Mouse (Mus musculus): ENCODE measurements around the gene Sclt1.

The Sclt1 gene

GRCm38 (mm10) chr3:41742278-41742934 lies at the start of gene Sclt1, which contains the start of gene D3Ertd751e:
Gene Sclt1, minus strand, starts transcription at chr3:41742514.
Gene D3Ertd751e, plus strand, starts transcription at chr3:41742611.
- peak; percentile 100 for DNase-seq

GRCm38 (mm10) chr3:41762091-41762490 lies 19.8 kb upstream of the Sclt1 start:
- no peak for DNase-seq

DNA sequence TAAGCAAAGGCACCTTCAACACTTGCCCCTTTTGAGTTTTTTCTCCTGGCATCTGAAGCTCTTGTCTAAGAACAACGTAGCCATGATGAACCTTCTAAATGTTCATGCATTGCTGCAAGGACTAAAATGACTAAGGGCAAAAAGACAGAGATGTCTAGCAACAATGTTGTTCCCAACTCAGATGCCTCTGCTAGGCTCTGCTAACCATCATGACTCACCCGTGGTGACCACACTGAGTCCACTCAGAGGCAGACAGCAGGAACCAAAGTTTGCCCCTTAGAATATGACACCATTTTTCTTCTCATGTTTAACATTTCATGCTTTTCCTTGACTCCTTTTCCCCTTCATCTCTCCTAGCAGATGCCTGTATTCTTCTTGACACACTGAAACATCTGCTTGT lies 12.2 kb upstream of the Sclt1 start:
- DNase-seq: no peak

- DNase-seq: no peak
Measured at GRCm38 (mm10) chr3:41743436-41743835, 1.1 kb upstream of the Sclt1 start.

DNA sequence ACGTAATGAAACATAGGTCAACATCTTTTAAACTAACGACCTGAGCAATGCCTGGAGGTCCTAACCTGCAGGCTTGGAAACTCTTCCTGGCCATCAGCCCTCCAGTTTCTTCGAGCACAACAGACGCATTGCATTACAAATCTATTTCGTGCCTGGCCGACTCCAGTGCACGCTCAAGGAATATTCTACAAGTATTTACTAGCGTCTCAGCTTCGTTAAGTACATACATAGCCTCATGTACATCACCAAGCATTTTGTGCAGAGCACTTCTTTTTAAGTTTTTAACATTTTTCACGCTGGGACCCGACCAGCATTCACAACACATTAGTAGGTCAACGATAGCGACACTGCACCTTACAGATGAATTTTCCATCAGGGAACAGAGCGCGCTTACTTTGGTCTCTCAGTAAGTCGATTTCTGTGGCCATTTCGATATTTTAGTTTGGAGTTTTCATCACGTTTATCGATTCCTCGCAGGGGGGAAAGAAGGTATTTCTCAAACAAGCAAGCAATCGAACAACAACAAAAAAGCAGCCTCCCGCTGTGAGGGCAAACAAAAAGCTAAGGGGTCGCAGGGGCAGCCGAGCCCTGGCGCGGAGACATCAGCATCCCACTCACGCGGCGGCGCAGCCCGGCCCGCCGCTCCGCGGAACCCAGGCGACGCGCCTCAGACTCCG lies 575 bp downstream of the Sclt1 start:
- DNase-seq: peak; percentile 84

GRCm38 (mm10) chr3:41695681-41696080 lies 46.6 kb downstream of the Sclt1 start:
- no peak for DNase-seq

GRCm38 (mm10) chr3:41692440-41693142 lies 49.7 kb downstream of the Sclt1 start:
- no peak for DNase-seq

GRCm38 (mm10) chr3:41690114-41690640 lies 52.1 kb downstream of the Sclt1 start:
- DNase-seq: peak; percentile 88

GRCm38 (mm10) chr3:41686396-41686795 lies 55.9 kb downstream of the Sclt1 start:
- DNase-seq: no peak

- DNase-seq: no peak
Measured at GRCm38 (mm10) chr3:41682084-41682483, 60.2 kb downstream of the Sclt1 start.

- no peak for DNase-seq
Measured at GRCm38 (mm10) chr3:41676648-41677047, 65.7 kb downstream of the Sclt1 start.

- no peak for DNase-seq
Measured at GRCm38 (mm10) chr3:41674778-41675177, 67.5 kb downstream of the Sclt1 start.

- no peak for DNase-seq
Measured at GRCm38 (mm10) chr3:41655642-41656041, 86.7 kb downstream of the Sclt1 start.

- no peak for DNase-seq
Measured at GRCm38 (mm10) chr3:41620971-41621370, 121.3 kb downstream of the Sclt1 start.

GRCm38 (mm10) chr3:41618488-41618887 lies 123.8 kb downstream of the Sclt1 start:
- no peak for DNase-seq

DNA sequence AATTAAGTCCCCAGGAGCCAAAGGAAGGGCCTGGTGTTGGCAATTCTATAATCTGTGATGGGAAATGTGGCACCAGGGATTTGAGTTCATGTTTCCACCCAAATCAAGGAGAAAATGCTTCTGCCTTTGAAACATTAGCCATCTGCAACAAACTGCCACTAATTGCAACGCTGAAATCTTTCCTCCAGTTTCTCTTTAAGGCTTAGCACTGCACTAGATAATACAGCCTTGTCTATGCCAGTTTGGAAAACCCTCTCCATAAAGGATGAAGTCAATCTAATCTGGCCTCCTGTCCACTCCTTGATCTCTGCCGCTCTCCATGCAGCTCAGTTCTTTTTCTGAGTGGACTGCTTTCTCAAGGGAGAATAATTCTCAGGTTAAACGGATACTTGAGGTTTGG lies 124.3 kb downstream of the Sclt1 start:
- DNase-seq: no peak

- DNase-seq: no peak
Measured at GRCm38 (mm10) chr3:41614230-41614985, 127.9 kb downstream of the Sclt1 start.

DNA sequence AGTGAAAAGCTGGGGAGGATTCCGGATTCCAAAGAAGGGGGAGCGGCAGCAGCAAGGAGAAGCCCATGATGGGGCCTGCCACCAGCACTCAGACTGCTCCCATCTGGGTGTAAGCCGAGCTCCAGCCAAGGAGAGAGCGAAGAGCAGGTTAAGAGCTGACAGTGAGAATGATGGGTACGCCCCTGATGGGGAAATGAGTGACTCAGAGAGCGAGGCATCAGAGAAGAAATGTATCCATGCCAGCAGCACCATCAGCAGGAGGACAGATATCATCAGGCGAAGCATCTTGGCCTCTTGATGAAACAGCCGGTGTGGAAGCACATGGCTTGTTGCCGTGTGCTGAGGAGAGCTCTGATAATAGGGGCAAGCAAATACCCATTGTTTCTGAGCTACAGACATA lies 128.6 kb downstream of the Sclt1 start:
- no peak for DNase-seq

- no peak for DNase-seq
Measured at GRCm38 (mm10) chr3:41612211-41612610, 130.1 kb downstream of the Sclt1 start.

DNA sequence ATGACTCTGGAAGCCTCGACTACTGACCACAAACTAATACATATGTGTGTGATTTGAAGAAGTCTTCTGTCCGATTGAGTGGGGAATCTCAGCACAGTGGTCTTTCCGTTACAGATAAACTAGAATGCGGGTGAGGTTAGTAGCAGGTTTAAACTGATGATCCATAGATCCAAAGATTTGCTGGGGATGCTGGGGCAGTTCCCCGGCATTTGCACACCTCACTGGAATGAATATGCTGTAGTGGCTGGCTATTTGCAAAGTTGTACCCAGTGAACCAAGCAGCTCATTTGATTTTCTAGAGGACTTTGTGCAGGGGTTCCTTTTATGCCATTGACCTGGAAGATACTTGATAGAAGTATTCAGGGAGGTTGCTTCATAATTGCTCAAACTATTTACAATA lies 133.2 kb downstream of the Sclt1 start:
- no peak for DNase-seq

DNA sequence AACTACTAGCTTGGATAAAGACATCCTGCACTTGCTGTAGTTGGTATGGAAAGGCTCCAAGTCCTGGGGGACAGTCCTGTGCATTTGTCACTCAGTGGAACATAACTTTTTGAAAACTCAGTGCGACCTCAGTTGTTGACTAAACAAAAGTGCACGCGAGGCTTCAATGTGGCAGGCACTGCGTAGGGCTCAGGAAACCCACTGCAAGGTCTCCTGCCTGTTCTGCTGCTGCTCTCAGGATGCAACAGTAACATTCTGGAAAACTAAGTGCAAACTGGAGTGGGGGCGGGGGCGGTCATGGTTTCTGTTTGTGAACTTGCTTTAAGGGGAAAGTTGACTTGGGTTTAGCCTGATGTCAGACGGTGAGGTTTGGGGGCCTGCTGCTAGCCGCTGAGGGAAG lies 134.8 kb downstream of the Sclt1 start:
- no peak for DNase-seq

DNA sequence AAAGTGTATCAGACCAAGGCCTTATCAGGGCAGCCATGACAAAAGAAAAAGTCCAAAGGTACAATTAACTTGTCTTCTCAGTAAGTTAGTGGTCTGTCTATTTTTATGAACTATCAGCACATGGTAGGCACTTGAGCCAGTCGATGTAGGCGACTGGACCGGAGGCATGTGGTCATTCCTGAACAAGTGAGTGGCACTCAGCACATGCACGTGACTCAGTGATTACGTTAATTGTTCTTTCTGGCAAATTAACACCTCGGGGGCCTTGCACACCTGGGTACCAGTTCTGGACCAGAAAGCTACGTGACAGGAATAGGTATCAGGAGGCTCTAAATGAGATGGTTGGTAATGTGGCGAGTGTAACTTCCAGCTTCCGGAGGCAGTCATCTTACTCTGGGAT lies 135.3 kb downstream of the Sclt1 start:
- peak; percentile 88 for DNase-seq

GRCm38 (mm10) chr3:41606330-41606664 lies 136.0 kb downstream of the Sclt1 start:
- peak; percentile 78 for DNase-seq
